Mouse (Mus musculus): ENCODE data around the gene Inmt. TPM values are rescaled to one million over a fixed set of nuclear protein-coding genes. Genes with fewer than 3 reads are reported as not detected.

The Inmt gene
- polyA plus RNA-seq, 1 experiment from 2014 or later: not detected

GRCm38 (mm10) chr6:55161311-55161761 lies 13.5 kb downstream of the Inmt start:
- H3K36me3 ChIP-seq (ENCODE audit: poor library complexity, severe bottlenecking): no peaks in the 10 kb centered on the region
- H3K4me3 ChIP-seq: no peak overlapping the region
- no peak overlapping the region for H3K4me2 ChIP-seq
- H3K27me3 ChIP-seq: no peaks in the 10 kb centered on the region
- 0 out of 2 replicates have a peak, but pooled peaks cover 6% of the 10 kb centered on the region for H3K4me1 ChIP-seq
- no peak for ATAC-seq
- 84% methylated on average over 5 of the region's 5 CpGs for WGBS
- H3K9me3 ChIP-seq (replicated peaks): no peaks in the 10 kb centered on the region
- H3K9ac ChIP-seq: no peak overlapping the region
- no peak overlapping the region for H3K27ac ChIP-seq

- no peak overlapping the region for H3K9ac ChIP-seq
- no peaks in the 10 kb centered on the region for H3K27me3 ChIP-seq
- H3K4me2 ChIP-seq: no peak overlapping the region
- H3K27ac ChIP-seq: no peak overlapping the region
- H3K4me1 ChIP-seq: 0 out of 2 replicates have a peak, but pooled peaks cover 6% of the 10 kb centered on the region
- no peaks in the 10 kb centered on the region for H3K36me3 ChIP-seq (ENCODE audit: poor library complexity, severe bottlenecking)
- H3K9me3 ChIP-seq (replicated peaks): no peaks in the 10 kb centered on the region
- 41% methylated on average over 1 of the region's 1 CpGs for WGBS
- no peak overlapping the region for H3K4me3 ChIP-seq
- ATAC-seq: no peak
Observed at GRCm38 (mm10) chr6:55159256-55159655, 15.6 kb downstream of the Inmt start.

- Histone ChIP-seq H3K9me3 (replicated peaks) (no peaks in the 10 kb centered on the region), H3K4me3 (no peak overlapping the region), H3K4me1 (no peaks in the 10 kb centered on the region), H3K27ac (no peak overlapping the region), H3K9ac (no peak overlapping the region), H3K27me3 (no peaks in the 10 kb centered on the region), H3K4me2 (no peak overlapping the region), H3K36me3 (ENCODE audit: poor library complexity, severe bottlenecking) (no peaks in the 10 kb centered on the region)
- 96% methylated on average over 3 of the region's 3 CpGs for WGBS
- ATAC-seq: no peak
Observed at GRCm38 (mm10) chr6:55152226-55152625, 22.6 kb downstream of the Inmt start.

GRCm38 (mm10) chr6:55146138-55146537 lies 28.7 kb downstream of the Inmt start:
- Histone ChIP-seq H3K4me2 (no peak overlapping the region), H3K9me3 (replicated peaks) (peaks cover 8% of the 10 kb centered on the region; the same call in 1 of the 2 replicates), H3K4me1 (peaks cover 7% of the 10 kb centered on the region; the same call in 1 of the 2 replicates), H3K27me3 (no peaks in the 10 kb centered on the region), H3K36me3 (ENCODE audit: poor library complexity, severe bottlenecking) (no peaks in the 10 kb centered on the region), H3K27ac (no peak overlapping the region), H3K4me3 (no peak overlapping the region), H3K9ac (no peak overlapping the region)
- 19% methylated on average over 4 of the region's 4 CpGs for WGBS
- ATAC-seq: peak; percentile 43; the same call in 1 of the 2 replicates

GRCm38 (mm10) chr6:55145285-55145684 lies 29.6 kb downstream of the Inmt start:
- Histone ChIP-seq H3K27ac (no peak overlapping the region), H3K4me3 (no peak overlapping the region), H3K4me1 (peaks cover 7% of the 10 kb centered on the region; the same call in 1 of the 2 replicates), H3K9ac (no peak overlapping the region), H3K27me3 (no peaks in the 10 kb centered on the region), H3K4me2 (no peak overlapping the region), H3K36me3 (ENCODE audit: poor library complexity, severe bottlenecking) (no peaks in the 10 kb centered on the region), H3K9me3 (replicated peaks) (peaks cover 8% of the 10 kb centered on the region; the same call in 1 of the 2 replicates)
- WGBS: 87% methylated on average over 5 of the region's 5 CpGs
- ATAC-seq: no peak

GRCm38 (mm10) chr6:55138343-55138742 lies 36.5 kb downstream of the Inmt start:
- Histone ChIP-seq H3K36me3 (ENCODE audit: poor library complexity, severe bottlenecking) (no peaks in the 10 kb centered on the region), H3K4me3 (no peak overlapping the region), H3K9me3 (replicated peaks) (no peaks in the 10 kb centered on the region), H3K27ac (no peak overlapping the region), H3K9ac (no peak overlapping the region), H3K4me1 (no peaks in the 10 kb centered on the region), H3K4me2 (no peak overlapping the region), H3K27me3 (no peaks in the 10 kb centered on the region)
- no peak for ATAC-seq

GRCm38 (mm10) chr6:55133425-55133824 lies 41.4 kb downstream of the Inmt start:
- Histone ChIP-seq H3K9me3 (replicated peaks) (no peaks in the 10 kb centered on the region), H3K4me3 (no peak overlapping the region), H3K9ac (no peak overlapping the region), H3K27ac (no peak overlapping the region), H3K27me3 (no peaks in the 10 kb centered on the region), H3K4me2 (no peak overlapping the region), H3K4me1 (no peaks in the 10 kb centered on the region), H3K36me3 (ENCODE audit: poor library complexity, severe bottlenecking) (no peaks in the 10 kb centered on the region)
- ATAC-seq: no peak
- WGBS: 48% methylated on average over 1 of the region's 1 CpGs

- Histone ChIP-seq H3K27me3 (no peaks in the 10 kb centered on the region), H3K27ac (no peak within 1 kb of the TSS), H3K4me2 (no peak within 1 kb of the TSS), H3K9me3 (replicated peaks) (no peaks in the 10 kb centered on the region), H3K4me3 (no peak within 1 kb of the TSS), H3K36me3 (ENCODE audit: poor library complexity, severe bottlenecking) (no peaks in the 10 kb centered on the region), H3K4me1 (no peaks in the 10 kb centered on the region), H3K9ac (no peak within 1 kb of the TSS)
- 81% methylated on average over 10 of the region's 10 CpGs for WGBS
- no peak for ATAC-seq
Observed at GRCm38 (mm10) chr6:55132794-55133193, 42.0 kb downstream of the Inmt start, which contains the start of gene Crhr2. Crhr2 (minus strand) TSS chr6:55133016.

- WGBS: 87% methylated on average over 4 of the region's 4 CpGs
- H3K4me1 ChIP-seq: no peaks in the 10 kb centered on the region
- H3K36me3 ChIP-seq (ENCODE audit: poor library complexity, severe bottlenecking): no peaks in the 10 kb centered on the region
- H3K27ac ChIP-seq: no peak overlapping the region
- no peaks in the 10 kb centered on the region for H3K27me3 ChIP-seq
- H3K4me2 ChIP-seq: no peak overlapping the region
- ATAC-seq: no peak
- H3K9me3 ChIP-seq (replicated peaks): no peaks in the 10 kb centered on the region
- no peak overlapping the region for H3K4me3 ChIP-seq
- no peak overlapping the region for H3K9ac ChIP-seq
Observed at GRCm38 (mm10) chr6:55131301-55131700, 43.5 kb downstream of the Inmt start.

- 56% methylated on average over 6 of the region's 6 CpGs for WGBS
- ATAC-seq: no peak
- no peaks in the 10 kb centered on the region for H3K27me3 ChIP-seq
- H3K4me3 ChIP-seq: no peak overlapping the region
- no peak overlapping the region for H3K27ac ChIP-seq
- no peaks in the 10 kb centered on the region for H3K36me3 ChIP-seq (ENCODE audit: poor library complexity, severe bottlenecking)
- H3K4me2 ChIP-seq: no peak overlapping the region
- no peaks in the 10 kb centered on the region for H3K9me3 ChIP-seq (replicated peaks)
- no peak overlapping the region for H3K9ac ChIP-seq
- no peaks in the 10 kb centered on the region for H3K4me1 ChIP-seq
Observed at GRCm38 (mm10) chr6:55130631-55131030, 44.2 kb downstream of the Inmt start.

GRCm38 (mm10) chr6:55128391-55128790 lies 46.5 kb downstream of the Inmt start:
- H3K4me2 ChIP-seq: no peak overlapping the region
- H3K36me3 ChIP-seq (ENCODE audit: poor library complexity, severe bottlenecking): no peaks in the 10 kb centered on the region
- no peaks in the 10 kb centered on the region for H3K4me1 ChIP-seq
- H3K27me3 ChIP-seq: 0 out of 2 replicates have a peak, but pooled peaks cover 4% of the 10 kb centered on the region
- ATAC-seq: no peak
- H3K27ac ChIP-seq: no peak overlapping the region
- H3K9ac ChIP-seq: no peak overlapping the region
- no peak overlapping the region for H3K4me3 ChIP-seq
- H3K9me3 ChIP-seq (replicated peaks): no peaks in the 10 kb centered on the region

- ATAC-seq: no peak
- H3K9me3 ChIP-seq (replicated peaks): no peaks in the 10 kb centered on the region
- H3K36me3 ChIP-seq (ENCODE audit: poor library complexity, severe bottlenecking): no peaks in the 10 kb centered on the region
- H3K27me3 ChIP-seq: 0 out of 2 replicates have a peak, but pooled peaks cover 4% of the 10 kb centered on the region
- WGBS: 76% methylated on average over 5 of the region's 5 CpGs
- no peaks in the 10 kb centered on the region for H3K4me1 ChIP-seq
- no peak overlapping the region for H3K4me2 ChIP-seq
- no peak overlapping the region for H3K9ac ChIP-seq
- no peak overlapping the region for H3K27ac ChIP-seq
- H3K4me3 ChIP-seq: no peak overlapping the region
Observed at GRCm38 (mm10) chr6:55126576-55126975, 48.3 kb downstream of the Inmt start.

- Histone ChIP-seq H3K27ac (no peak overlapping the region), H3K4me1 (peaks cover 2% of the 10 kb centered on the region), H3K36me3 (ENCODE audit: poor library complexity, severe bottlenecking) (no peaks in the 10 kb centered on the region), H3K9me3 (replicated peaks) (no peaks in the 10 kb centered on the region), H3K4me3 (no peak overlapping the region), H3K4me2 (no peak overlapping the region), H3K27me3 (peaks cover 29% of the 10 kb centered on the region), H3K9ac (no peak overlapping the region)
- no peak for ATAC-seq
- whole genome bisulfite sequencing: 57% methylated on average over 4 of the region's 4 CpGs
Observed at GRCm38 (mm10) chr6:55123056-55123455, 51.8 kb downstream of the Inmt start.

Data from forebrain, embryonic 13.5 days (tissue).